Mouse (Mus musculus) thymus, postnatal 14 days (tissue): ENCODE results near the gene Krtap7-1.

Source experiments
- DNase-seq: peaks from one replicate; pipeline ENCODE4 v3.0.0; 2021

Gene Krtap7-1

GRCm38 (mm10) chr16:89508223-89508622, at the start of gene Krtap7-1:
Gene Krtap7-1 (minus strand): TSS chr16:89508323.
- no peak for DNase-seq

- DNase-seq = no peak
Measured at GRCm38 (mm10) chr16:89550298-89550697, 42.2 kb upstream of the Krtap7-1 start.

DNA sequence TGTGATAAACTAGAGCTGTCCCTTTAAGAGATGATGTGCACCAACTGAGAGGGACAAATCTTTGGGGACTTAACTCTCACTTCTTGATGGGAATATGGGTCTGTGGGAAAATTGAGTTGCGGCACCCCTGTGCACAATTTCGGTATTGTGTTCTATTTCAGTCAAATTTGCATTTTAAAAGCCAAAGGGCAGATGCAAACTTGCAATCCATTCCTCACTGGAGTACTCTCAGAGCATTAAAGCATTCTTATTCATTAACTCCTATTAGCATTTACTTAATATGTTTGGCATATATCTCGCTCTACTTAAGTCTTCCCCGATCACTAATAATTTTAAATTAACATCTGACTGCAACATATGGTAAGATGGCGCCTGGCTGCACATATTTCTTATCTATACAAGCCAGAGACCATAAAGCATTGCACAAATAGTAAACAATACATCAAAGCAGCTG, 29.9 kb upstream of the Krtap7-1 start:
- no peak for DNase-seq

DNA sequence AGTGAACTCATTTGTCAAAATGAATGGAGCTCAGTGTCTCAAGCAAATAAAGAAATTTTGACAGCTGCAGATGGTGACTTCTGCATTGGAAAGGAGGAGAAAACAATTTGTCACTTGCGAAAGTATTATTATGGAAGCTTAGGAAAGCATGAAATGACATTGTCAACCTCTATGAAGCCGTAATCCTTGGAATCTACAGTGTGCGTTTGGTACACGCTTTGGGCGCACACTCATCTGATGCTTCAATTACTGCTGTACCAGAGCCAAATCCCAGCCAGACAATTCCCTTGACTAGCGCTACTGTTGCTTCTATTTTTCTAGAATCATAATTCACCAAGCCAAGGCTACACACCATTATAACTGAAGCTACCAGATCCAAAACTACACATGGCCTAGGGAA, 29.2 kb upstream of the Krtap7-1 start:
- no peak for DNase-seq

DNA sequence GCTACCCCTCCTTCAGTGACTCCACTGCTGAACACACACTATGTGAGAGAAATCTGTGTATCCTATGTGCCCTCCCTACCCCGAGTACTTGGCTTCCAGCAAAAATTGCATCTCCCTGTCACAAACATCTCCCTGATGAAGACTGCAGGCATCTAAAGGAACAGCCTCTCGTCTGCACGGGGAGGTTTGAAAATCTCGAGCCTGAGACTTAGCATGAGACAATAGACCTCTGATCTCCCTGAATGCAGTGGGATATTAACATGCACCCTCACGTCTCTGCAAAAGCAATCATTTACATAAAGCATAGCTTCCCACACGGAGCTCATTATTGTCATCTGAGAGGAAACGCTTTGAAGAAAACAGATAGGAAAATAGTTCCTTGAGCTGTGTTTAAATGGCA, 22.4 kb upstream of the Krtap7-1 start:
- DNase-seq = no peak

DNA sequence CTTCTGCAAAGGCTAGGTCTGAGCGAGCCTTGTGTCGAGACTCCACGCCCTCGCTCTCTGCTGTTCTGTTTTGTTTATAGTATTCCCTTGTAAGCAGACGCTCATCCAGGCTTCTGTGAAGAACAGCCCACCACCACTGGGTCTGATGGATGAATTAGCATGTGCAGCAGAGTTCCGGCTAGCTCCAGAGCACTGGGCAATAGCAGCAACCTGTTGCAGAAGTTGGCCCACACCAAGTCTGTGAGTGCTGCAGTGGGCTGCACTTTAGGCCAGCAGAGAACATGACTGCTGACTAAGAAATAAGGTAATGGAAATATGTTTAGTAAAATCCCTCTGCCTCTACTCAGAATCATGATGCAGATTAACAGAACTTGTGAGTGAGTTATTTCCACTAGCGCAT, 21.7 kb upstream of the Krtap7-1 start:
- no peak for DNase-seq

DNA sequence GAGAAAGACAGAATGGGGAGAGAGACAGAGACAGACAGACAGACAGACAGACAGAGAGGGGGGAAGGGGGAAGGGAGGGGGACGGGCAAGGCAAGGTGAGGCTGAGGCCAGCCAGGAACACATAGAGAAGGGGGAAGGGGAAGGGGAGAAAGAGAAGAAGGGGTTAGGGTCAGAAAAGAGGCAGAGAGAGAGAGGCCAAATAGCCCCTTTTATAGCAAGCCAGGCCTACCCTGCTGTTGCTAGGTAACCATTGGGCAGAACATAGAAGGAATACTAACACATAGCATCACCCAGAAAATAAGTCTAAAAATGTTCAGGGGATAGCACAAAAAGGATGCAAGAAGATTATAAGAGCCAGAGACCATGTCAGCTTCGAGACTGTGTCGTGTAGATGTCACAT, 20.3 kb upstream of the Krtap7-1 start:
- no peak for DNase-seq

DNA sequence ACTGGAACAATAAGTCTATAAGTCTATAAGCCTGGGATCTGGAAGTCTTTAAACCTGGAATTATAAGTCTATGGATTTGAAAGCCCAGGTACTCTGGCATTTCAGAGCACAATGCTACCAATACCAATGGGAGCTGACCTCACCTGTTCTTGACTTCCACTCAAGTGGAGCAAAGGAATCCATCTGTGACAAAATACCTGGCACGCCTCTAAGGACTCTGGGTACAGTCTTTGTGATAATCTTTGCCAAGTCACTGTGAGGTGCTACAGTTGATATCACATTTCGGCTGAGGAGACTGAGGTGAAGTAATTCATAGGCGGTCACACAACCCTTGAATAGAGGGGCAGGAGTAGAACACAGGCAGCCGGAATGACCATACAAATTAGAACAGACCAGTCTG, 12.9 kb upstream of the Krtap7-1 start:
- DNase-seq = no peak

DNA sequence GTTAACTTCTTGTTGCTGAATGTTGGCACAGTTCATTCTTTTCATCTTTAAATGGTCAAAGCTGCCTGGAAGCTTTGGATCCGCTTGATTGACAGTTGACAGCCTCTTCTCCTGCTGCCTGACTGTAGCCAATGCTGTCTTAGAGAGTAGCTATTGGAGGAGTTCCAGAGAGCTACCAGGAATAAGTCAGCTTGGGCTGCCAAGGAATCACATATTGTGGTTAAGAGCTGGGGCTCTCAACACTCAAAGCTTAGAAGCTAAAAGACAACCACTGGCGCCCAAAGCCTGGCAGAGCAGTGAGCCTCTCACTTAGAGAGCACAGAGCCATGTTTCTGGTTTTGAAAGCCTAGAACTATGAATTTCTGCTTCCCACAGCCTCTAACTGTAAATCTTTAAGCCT, 12.4 kb upstream of the Krtap7-1 start:
- no peak for DNase-seq

GRCm38 (mm10) chr16:89520091-89520490, 12.0 kb upstream of the Krtap7-1 start:
- DNase-seq = no peak

- DNase-seq = peak; percentile 4
Measured at GRCm38 (mm10) chr16:89517635-89518034, 9.5 kb upstream of the Krtap7-1 start.

GRCm38 (mm10) chr16:89513431-89513830, 5.3 kb upstream of the Krtap7-1 start:
- DNase-seq = no peak

- DNase-seq = no peak
Measured at GRCm38 (mm10) chr16:89503571-89503970, 4.6 kb downstream of the Krtap7-1 start.

- no peak for DNase-seq
Measured at GRCm38 (mm10) chr16:89501870-89502269, 6.3 kb downstream of the Krtap7-1 start.

DNA sequence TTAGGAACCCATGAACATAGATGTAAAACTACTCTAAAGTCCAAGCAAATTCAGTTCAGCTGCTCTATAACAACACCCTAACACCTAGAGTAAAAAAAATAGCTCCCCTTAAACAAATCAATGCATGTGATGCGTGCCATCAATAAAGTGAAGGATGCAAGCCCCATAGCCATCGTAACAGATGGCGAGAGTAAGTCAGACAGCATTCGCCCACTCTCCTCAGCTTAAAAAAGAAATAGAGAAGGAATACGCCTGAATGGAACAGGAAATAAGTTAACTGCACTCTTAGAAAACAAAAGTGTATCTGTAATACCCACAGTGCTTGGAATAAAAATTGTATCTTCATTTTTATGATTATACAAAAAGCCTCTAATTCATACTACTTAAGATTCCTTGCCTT, 11.1 kb downstream of the Krtap7-1 start:
- DNase-seq = no peak

GRCm38 (mm10) chr16:89495394-89496153, 12.5 kb downstream of the Krtap7-1 start:
- no peak for DNase-seq

- no peak for DNase-seq
Measured at GRCm38 (mm10) chr16:89487852-89488251, 20.3 kb downstream of the Krtap7-1 start, which contains the start of gene Krtap8-1. Gene Krtap8-1 (minus strand): TSS chr16:89487952.

- DNase-seq = no peak
Measured at GRCm38 (mm10) chr16:89477679-89478314, 30.3 kb downstream of the Krtap7-1 start.

- no peak for DNase-seq
Measured at GRCm38 (mm10) chr16:89461189-89461588, 46.9 kb downstream of the Krtap7-1 start.
